19 mouse cellular contexts compared by ENCODE assay signal in genomic region chr1:72196626-72197359, GRCm38 (mm10). TPM values are rescaled to one million over a fixed set of nuclear protein-coding genes. Genes with fewer than 3 reads are reported as not detected.
DNase-seq lines count a peak whose midpoint lies in the region; ATAC-seq and TF ChIP-seq lines count a peak whose summit lies in the region.
"Had no signal": no experiment of that assay in that cellular context is flagged by ENCODE, and none has a peak within 500 bp of the region (broad histone marks: within the 10 kb centered on the region; RNA-seq: fewer than 3 reads in every experiment).

No protein-coding gene starts in this region.

- H3K9me3 ChIP-seq in hindbrain, embryonic 11.5 days (ENCODE audit: control insufficient read depth, low read length): no peaks in the 10 kb centered on the region
- no peaks in the 10 kb centered on the region for H3K9me3 ChIP-seq in hindbrain, embryonic 16.5 days (ENCODE audit: control insufficient read depth, low read length)
- H3K9me3 ChIP-seq in hindbrain, postnatal 0 days (ENCODE audit: low read length): no peaks in the 10 kb centered on the region
- no peaks in the 10 kb centered on the region for H3K9me3 ChIP-seq in midbrain, embryonic 16.5 days (replicated peaks; ENCODE audit: control insufficient read depth, low read length, poor library complexity, severe bottlenecking)
- H3K9me3 ChIP-seq: heart, embryonic 13.5 days; liver, embryonic 15.5 days had no signal

- DNase-seq in hindbrain, embryonic 11.5 days (ENCODE audit: low spot score): no peak
- DNase-seq in 3T3-L1 (ENCODE audit: low read depth, low spot score): peak; percentile 13
- no peak for DNase-seq in hindbrain, postnatal 0 days (ENCODE audit: low spot score)
- no peak for DNase-seq in gastrocnemius, postnatal 4 days (ENCODE audit: low spot score in 2 of 2)
- DNase-seq: adrenal gland, postnatal 36 days; cerebellum, adult 9-11 months; embryo, embryonic 11 days; heart, postnatal 36 days; kidney, adult 18-20 months; thymus, postnatal 14 days had no signal

- peaks cover 3% of the 10 kb centered on the region; the same call in 1 of the 2 replicates for H3K4me1 ChIP-seq in hindbrain, embryonic 11.5 days (replicated peaks; ENCODE audit: control insufficient read depth, insufficient read depth, low read length)
- H3K4me1 ChIP-seq in hindbrain, embryonic 16.5 days (ENCODE audit: control insufficient read depth, insufficient read depth, low read depth, low read length): no peaks in the 10 kb centered on the region
- no peaks in the 10 kb centered on the region for H3K4me1 ChIP-seq in hindbrain, postnatal 0 days (ENCODE audit: insufficient read depth, low read length)
- peaks cover 22% of the 10 kb centered on the region for H3K4me1 ChIP-seq in small intestine, adult 2 months (ENCODE audit: control insufficient read depth, insufficient read depth, insufficient read length, low read length)
- H3K4me1 ChIP-seq in midbrain, embryonic 16.5 days (ENCODE audit: control insufficient read depth, insufficient read depth, low read length): peaks cover 2% of the 10 kb centered on the region; the same call in 1 of the 2 replicates
- H3K4me1 ChIP-seq: liver, embryonic 15.5 days had no signal

- H3K36me3 ChIP-seq in hindbrain, embryonic 11.5 days (ENCODE audit: control insufficient read depth, insufficient read depth, low read length): no peaks in the 10 kb centered on the region
- H3K36me3 ChIP-seq in hindbrain, embryonic 16.5 days (ENCODE audit: control insufficient read depth, insufficient read depth, low read length): no peaks in the 10 kb centered on the region
- H3K36me3 ChIP-seq in hindbrain, postnatal 0 days (ENCODE audit: insufficient read depth, low read length): no peaks in the 10 kb centered on the region
- H3K36me3 ChIP-seq in small intestine, adult 2 months (ENCODE audit: control insufficient read depth, insufficient read depth, low read length): no peaks in the 10 kb centered on the region; the same call in 1 of the 2 replicates
- H3K36me3 ChIP-seq in midbrain, embryonic 16.5 days (ENCODE audit: control insufficient read depth, insufficient read depth, low read length): no peaks in the 10 kb centered on the region
- H3K36me3 ChIP-seq: heart, embryonic 13.5 days had no signal

- 73% methylated on average over 10 of the region's 10 CpGs for WGBS in hindbrain, embryonic 11.5 days
- WGBS in hindbrain, embryonic 16.5 days: 73% methylated on average over 10 of the region's 10 CpGs
- WGBS in hindbrain, postnatal 0 days: 74% methylated on average over 10 of the region's 10 CpGs
- 27% methylated on average over 10 of the region's 10 CpGs for WGBS in small intestine, adult 2 months
- WGBS in midbrain, embryonic 16.5 days: 82% methylated on average over 10 of the region's 10 CpGs

- no peak overlapping the region for H3K9ac ChIP-seq in hindbrain, embryonic 11.5 days (ENCODE audit: low read depth, low read length)
- no peak overlapping the region for H3K9ac ChIP-seq in hindbrain, embryonic 16.5 days (ENCODE audit: low read depth, low read length)
- no peak overlapping the region for H3K9ac ChIP-seq in hindbrain, postnatal 0 days (replicated peaks; ENCODE audit: low read length)
- no peak overlapping the region for H3K9ac ChIP-seq in midbrain, embryonic 16.5 days (ENCODE audit: low read depth, low read length)
- H3K9ac ChIP-seq: heart, embryonic 13.5 days; liver, embryonic 15.5 days had no signal

- no peaks in the 10 kb centered on the region for H3K27me3 ChIP-seq in hindbrain, embryonic 11.5 days (ENCODE audit: control insufficient read depth, insufficient read depth, low read length)
- H3K27me3 ChIP-seq in hindbrain, embryonic 16.5 days (replicated peaks; ENCODE audit: control insufficient read depth, insufficient read depth, low read length): no peaks in the 10 kb centered on the region
- H3K27me3 ChIP-seq in hindbrain, postnatal 0 days (ENCODE audit: insufficient read depth, low read length): no peaks in the 10 kb centered on the region
- H3K27me3 ChIP-seq in small intestine, adult 2 months (ENCODE audit: control insufficient read depth, insufficient read depth, low read length): no peaks in the 10 kb centered on the region
- H3K27me3 ChIP-seq in midbrain, embryonic 16.5 days (ENCODE audit: control insufficient read depth, insufficient read depth, low read depth, low read length): no peaks in the 10 kb centered on the region
- H3K27me3 ChIP-seq: heart, embryonic 13.5 days; liver, embryonic 15.5 days had no signal

- ATAC-seq in hindbrain, embryonic 11.5 days (ENCODE audit: low FRiP score): peak; percentile 37; the same call in 1 of the 2 replicates
- ATAC-seq in hindbrain, embryonic 16.5 days: no peak
- ATAC-seq in hindbrain, postnatal 0 days: 0 out of 2 replicates have a peak, but pooled peaks have one; percentile 27
- ATAC-seq in midbrain, embryonic 16.5 days: no peak
- ATAC-seq: activated CD4-positive, CD25-positive, alpha-beta regulatory T cell, adult 4 months; forebrain, embryonic 14.5 days had no signal

- no peak overlapping the region for H3K27ac ChIP-seq in hindbrain, embryonic 11.5 days (ENCODE audit: low read depth, low read length)
- H3K27ac ChIP-seq in hindbrain, embryonic 16.5 days (ENCODE audit: low read depth, low read length): no peak overlapping the region
- H3K27ac ChIP-seq in hindbrain, postnatal 0 days: no peak overlapping the region
- peak overlapping the region; percentile 45 for H3K27ac ChIP-seq in small intestine, adult 2 months (ENCODE audit: insufficient read depth, low read depth, low read length)
- no peak overlapping the region for H3K27ac ChIP-seq in midbrain, embryonic 16.5 days (ENCODE audit: low read length)
- H3K27ac ChIP-seq: heart, embryonic 13.5 days; left cerebral cortex, adult 2 months; liver, embryonic 15.5 days had no signal

- TF ChIP-seq CTCF in hindbrain, postnatal 0 days (IDR thresholded peaks at IDR 0.05; ENCODE audit: low read depth): no peak
- TF ChIP-seq CTCF in small intestine, adult 2 months (IDR thresholded peaks at IDR 0.05; ENCODE audit: extremely low read depth, insufficient read length, insufficient replicate concordance, low read depth, low read length): no peak

- H3K4me3 ChIP-seq in hindbrain, embryonic 11.5 days (ENCODE audit: low read depth, low read length): no peak overlapping the region
- no peak overlapping the region for H3K4me3 ChIP-seq in hindbrain, embryonic 16.5 days (ENCODE audit: low read length)
- no peak overlapping the region for H3K4me3 ChIP-seq in hindbrain, postnatal 0 days (ENCODE audit: low read length)
- no peak overlapping the region for H3K4me3 ChIP-seq in small intestine, adult 2 months (ENCODE audit: low read depth, low read length)
- no peak overlapping the region for H3K4me3 ChIP-seq in midbrain, embryonic 16.5 days (ENCODE audit: low read depth, low read length)
- H3K4me3 ChIP-seq: erythroblast, embryonic 14.5 days; heart, embryonic 13.5 days; left cerebral cortex, adult 2 months; liver, embryonic 15.5 days had no signal

- H3K4me2 ChIP-seq in hindbrain, embryonic 11.5 days (replicated peaks; ENCODE audit: low read depth, low read length): no peak overlapping the region
- no peak overlapping the region for H3K4me2 ChIP-seq in hindbrain, embryonic 16.5 days (ENCODE audit: low read length)
- no peak overlapping the region for H3K4me2 ChIP-seq in hindbrain, postnatal 0 days (ENCODE audit: low read depth, low read length)
- no peak overlapping the region for H3K4me2 ChIP-seq in midbrain, embryonic 16.5 days (ENCODE audit: low read length)
- H3K4me2 ChIP-seq: heart, embryonic 13.5 days; liver, embryonic 15.5 days had no signal

- TF ChIP-seq POLR2A in small intestine, adult 2 months (IDR thresholded peaks at IDR 0.05; ENCODE audit: low read depth, low read length): no peak

RNA-seq across cellular contexts. Expression of gene Mreg, which starts 15.3 kb away (rescaled TPM):
- 15.6 and 24.1 TPM in 2 replicates for polyA plus RNA-seq in hindbrain, embryonic 11.5 days (2014; fragmentation: Nextera tagmentation; extraction: Ambion mirVana)
- 2.2 and 2.7 TPM in 2 replicates for polyA plus RNA-seq in hindbrain, embryonic 16.5 days (2015; fragmentation: Nextera tagmentation; extraction: Ambion mirVana)
- total RNA-seq in hindbrain, postnatal 0 days (2014; rRNA removed): 2.1 and 2.7 TPM in 2 replicates
- 3.9 and 4.4 TPM in 2 replicates for polyA plus RNA-seq in hindbrain, postnatal 0 days (2015; fragmentation: Nextera tagmentation; extraction: Ambion mirVana)
- polyA plus RNA-seq in small intestine, adult 2 months (2012; rRNA removed): 0.94 and 11.0 TPM in 2 replicates
- 10 to 100 TPM; 33.4 to 36.6 TPM for total RNA-seq in gastrocnemius, postnatal 4 days (2021)
- polyA plus RNA-seq in midbrain, embryonic 16.5 days (2015; fragmentation: Nextera tagmentation; extraction: Ambion mirVana): 1.6 and 1.9 TPM in 2 replicates

Comparison
In these comparisons a context has a peak if more than half of its experiments do, and no peak if none do; other contexts are left out.
1. ATAC-seq: peak in hindbrain, embryonic 11.5 days (single experiment) and hindbrain, postnatal 0 days (single experiment); none in hindbrain, embryonic 16.5 days (single experiment) and midbrain, embryonic 16.5 days (single experiment).